Mouse (Mus musculus) bone marrow, adult 2 months (tissue): ENCODE measurements around the gene Coa3. TPM values are rescaled to one million over a fixed set of nuclear protein-coding genes. Genes with fewer than 3 reads are reported as not detected.

Experiments used
- H3K27ac ChIP-seq: fragments of 200-500 bp; 2 replicates; pipeline ENCODE4 v1.5.1; 2012; ENCODE audit warnings: low read depth, mild to moderate bottlenecking, control low read depth, inconsistent platforms, low read length; ENCODE audit not compliant: control insufficient read depth, poor library complexity, insufficient read depth
- H3K4me1 ChIP-seq: fragments of 200-500 bp; 2 replicates; pipeline ENCODE4 v1.6.1; 2011; ENCODE audit warnings: low read length; ENCODE audit not compliant: control insufficient read depth, insufficient read depth
- H3K4me3 ChIP-seq: fragments of 200-500 bp; replicated peaks from 2 replicates; pipeline ENCODE3; 2011; ENCODE audit warnings: mild to moderate bottlenecking, low read depth, low read length, control low read depth; ENCODE audit not compliant: control insufficient read depth
- CTCF ChIP-seq: fragments of 200-500 bp; IDR thresholded peaks from 2 replicates; pipeline ENCODE4 v1.5.1; 2011; ENCODE audit warnings: low read length, control low read depth; ENCODE audit not compliant: control insufficient read depth, insufficient read depth
- POLR2A ChIP-seq: fragments of 200-500 bp; IDR thresholded peaks from 2 replicates; pipeline ENCODE4 v1.6.1; 2011; ENCODE audit warnings: low read depth, mild to moderate bottlenecking, control low read depth, low read length, borderline replicate concordance; ENCODE audit not compliant: control insufficient read depth
- WGBS: fragments of 180-500 bp; shearing (Covaris S2); methylation state at CpG from one replicate; pipeline ENCODE4 v1.1.7; 2018; 5-methylcytosine and 5-hydroxymethylcytosine counted together
- polyA plus RNA-seq: library from polyadenylated mRNA; stranded (reverse); fragments of >200 nt; gene quantifications from 2 replicates; pipeline ENCODE4 v1.2.4, GENCODE M21; 2011; ENCODE audit warnings: low replicate concordance; ENCODE audit not compliant: missing spikeins, insufficient read depth, insufficient read length

Coa3 gene
- polyA plus RNA-seq, 1 experiment: 61.9 TPM

- TF ChIP-seq CTCF (peak; percentile 58), POLR2A (no peak)
- Histone ChIP-seq H3K4me1 (no peaks in the 10 kb centered on the region), H3K4me3 (no peak overlapping the region), H3K27ac (no peak overlapping the region)
- 41% methylated on average over 14 of the region's 14 CpGs for WGBS
Measured at GRCm38 (mm10) chr11:101248258-101248994, 30.5 kb downstream of the Coa3 start.

- no peaks in the 10 kb centered on the region for H3K4me1 ChIP-seq
- H3K27ac ChIP-seq: no peak overlapping the region
- 84% methylated on average over 6 of the region's 6 CpGs for WGBS
- no peak overlapping the region for H3K4me3 ChIP-seq
- no peak for TF ChIP-seq CTCF
- no peak for TF ChIP-seq POLR2A
Measured at GRCm38 (mm10) chr11:101247521-101248030, 31.3 kb downstream of the Coa3 start.

DNA sequence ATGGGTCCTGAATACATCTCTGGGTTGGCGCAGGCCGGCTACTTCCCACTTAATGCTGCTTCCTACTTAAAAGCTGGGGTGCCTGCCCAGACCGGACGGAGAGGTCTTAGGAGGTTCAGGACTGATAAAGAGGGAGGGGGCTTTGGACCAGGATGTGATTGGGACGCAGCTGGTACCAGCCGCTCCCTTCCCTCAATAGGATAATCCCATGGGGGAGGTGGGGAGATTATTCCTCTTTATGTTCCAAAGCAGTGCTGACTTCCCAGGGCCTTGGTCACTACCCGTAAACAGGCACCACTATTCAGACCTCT is 32.3 kb downstream of the Coa3 start:
- H3K4me3 ChIP-seq: peak overlapping the region; percentile 34
- H3K4me1 ChIP-seq: no peaks in the 10 kb centered on the region
- 17% methylated on average over 7 of the region's 7 CpGs for WGBS
- H3K27ac ChIP-seq: no peak overlapping the region; the same call in 1 of the 2 replicates
- TF ChIP-seq CTCF (no peak), POLR2A (no peak)

DNA sequence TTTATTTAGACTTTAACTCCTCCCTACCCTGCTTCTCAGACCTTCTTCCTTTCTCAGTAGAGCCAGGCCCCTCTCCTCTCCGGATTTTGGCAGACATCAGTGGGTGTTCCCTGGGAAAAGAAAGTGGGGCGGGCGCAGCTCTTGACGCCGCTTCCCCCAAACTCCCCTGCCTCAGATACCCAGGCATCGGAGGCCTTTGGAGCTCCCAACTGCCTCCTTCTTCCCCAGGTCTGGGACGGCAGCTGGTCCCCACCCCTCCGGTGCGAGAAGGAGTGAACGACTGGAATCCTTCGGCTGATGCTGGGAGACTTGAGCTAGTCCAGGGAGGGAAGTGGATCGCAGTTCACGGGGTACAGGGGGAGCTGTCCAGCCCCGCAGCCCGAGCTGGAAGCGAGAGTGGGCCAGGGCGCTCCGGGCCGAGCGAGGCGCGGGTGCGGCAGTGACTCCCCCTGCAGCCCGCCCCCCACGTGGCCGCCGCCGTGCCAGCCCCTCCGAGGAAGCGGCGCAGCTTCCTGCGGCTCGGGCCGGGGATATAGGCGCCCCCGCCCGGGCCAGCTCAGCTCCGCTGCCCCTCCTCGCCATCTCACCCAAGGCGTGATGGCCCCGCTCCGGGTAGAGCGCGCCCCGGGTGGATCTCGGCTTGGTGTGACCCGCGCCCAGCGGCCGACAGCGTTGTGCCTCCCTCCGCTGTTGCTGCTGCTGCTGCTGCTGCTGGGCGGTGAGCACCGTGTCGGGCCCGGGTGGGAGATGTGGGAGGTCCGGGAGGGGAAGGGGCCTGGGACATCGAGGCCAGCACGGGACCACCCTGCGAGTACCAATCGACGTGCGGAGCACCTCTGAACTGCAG is 32.8 kb downstream of the Coa3 start, which contains the start of gene Ramp2:
Gene Ramp2 (plus strand): TSS at position 174 of the 847 bp plus-strand sequence.
- TF ChIP-seq POLR2A: no peak
- no peak for TF ChIP-seq CTCF
- Histone ChIP-seq H3K4me1 (no peaks in the 10 kb centered on the region), H3K4me3 (peak within 1 kb of the TSS; percentile 34), H3K27ac (no peak within 1 kb of the TSS; the same call in 1 of the 2 replicates)
- WGBS: 6% methylated on average over 62 of the region's 63 CpGs

DNA sequence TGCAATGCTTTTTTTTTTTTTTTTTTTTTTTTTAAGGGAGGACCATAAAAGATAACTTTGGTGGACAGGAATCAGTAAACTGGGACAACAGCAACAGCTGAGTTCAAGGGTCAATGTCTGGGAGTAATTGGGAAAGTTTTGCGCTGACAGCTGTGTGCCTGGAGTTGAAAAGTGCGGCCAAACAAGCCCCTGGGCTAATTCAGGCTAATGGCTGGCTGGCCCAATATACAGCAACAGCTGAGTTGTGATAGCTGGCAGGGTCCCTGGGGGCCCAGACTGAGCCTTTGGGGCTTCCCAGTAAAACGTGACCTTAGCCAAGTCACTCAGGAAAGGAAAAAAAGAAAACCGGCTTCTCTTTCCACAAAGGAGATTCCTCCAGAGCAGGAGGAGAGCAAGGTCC is 33.8 kb downstream of the Coa3 start:
- TF ChIP-seq POLR2A (no peak), CTCF (no peak)
- H3K4me1 ChIP-seq: no peaks in the 10 kb centered on the region
- no peak overlapping the region for H3K4me3 ChIP-seq
- 77% methylated on average over 4 of the region's 4 CpGs for WGBS
- H3K27ac ChIP-seq: no peak overlapping the region

DNA sequence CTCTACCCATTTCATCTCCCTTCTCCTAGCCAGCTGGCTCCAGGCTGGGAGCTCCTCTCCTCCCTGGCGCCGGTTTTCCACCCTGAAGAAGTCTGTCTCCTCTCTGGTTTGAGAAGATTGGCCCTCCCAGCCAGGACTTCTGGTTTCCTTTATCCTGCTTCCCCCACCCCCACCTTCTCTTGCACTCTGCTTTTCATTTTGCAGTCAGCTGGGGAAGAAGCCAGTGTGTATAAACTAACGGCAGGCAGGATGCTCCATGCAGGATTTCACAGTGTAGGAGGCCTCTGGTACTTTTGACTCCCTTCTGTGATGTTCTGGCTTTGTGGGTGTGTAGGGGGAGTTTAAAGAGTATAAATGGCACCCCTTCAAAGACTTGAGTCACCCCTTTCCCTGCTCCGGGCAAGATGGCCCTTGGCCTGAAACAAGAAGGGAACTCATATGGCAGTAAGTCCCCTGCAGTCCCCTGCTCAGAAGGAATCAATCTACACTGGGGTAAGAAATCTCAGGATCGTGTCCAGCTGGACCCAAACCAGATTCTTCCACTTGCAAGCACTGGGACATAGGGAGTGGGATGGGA is 40.8 kb downstream of the Coa3 start:
- TF ChIP-seq POLR2A: no peak
- no peak for TF ChIP-seq CTCF
- 75% methylated on average over 5 of the region's 5 CpGs for WGBS
- Histone ChIP-seq H3K4me3 (no peak overlapping the region), H3K4me1 (no peaks in the 10 kb centered on the region), H3K27ac (no peak overlapping the region)

DNA sequence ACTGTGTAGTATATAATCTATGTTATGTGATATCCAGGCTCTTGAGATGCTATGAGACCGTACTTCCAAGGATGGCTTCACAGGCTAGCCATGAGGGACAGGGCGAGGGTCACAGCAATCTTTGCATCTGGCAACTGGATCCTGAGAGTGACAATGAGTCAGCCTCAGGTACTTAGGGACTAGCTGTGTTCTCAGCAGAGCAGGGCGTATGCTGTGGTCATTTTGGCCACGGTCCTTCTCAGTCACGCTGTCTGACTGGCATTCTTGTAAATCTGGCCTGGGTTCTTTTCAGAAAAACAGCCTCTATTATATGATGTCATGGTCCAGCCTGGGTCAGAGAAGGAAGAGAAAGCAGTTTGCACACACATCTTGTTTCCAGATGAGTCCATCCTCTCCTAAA is 42.1 kb downstream of the Coa3 start:
- TF ChIP-seq CTCF (no peak), POLR2A (no peak)
- Histone ChIP-seq H3K4me1 (no peaks in the 10 kb centered on the region), H3K4me3 (no peak overlapping the region), H3K27ac (no peak overlapping the region)
- 92% methylated on average over 5 of the region's 5 CpGs for WGBS

DNA sequence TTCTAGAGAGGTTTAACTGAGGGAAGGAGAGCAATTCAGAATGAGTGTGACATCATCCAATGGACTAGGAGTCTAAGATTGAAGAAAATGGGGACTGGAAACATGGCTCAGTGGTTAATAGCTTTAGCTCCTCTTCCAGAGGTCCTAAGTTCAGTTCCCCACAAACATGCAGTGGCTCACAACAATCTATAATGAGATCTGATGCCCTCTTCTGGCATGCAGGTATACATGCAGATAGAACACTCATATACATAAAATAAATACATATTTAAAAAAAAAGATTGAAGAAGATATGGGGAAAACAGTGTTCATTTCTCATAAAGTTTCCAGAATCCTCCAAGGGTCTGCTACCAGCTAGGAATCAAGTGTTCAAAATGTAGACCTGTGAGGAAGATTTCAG is 43.5 kb downstream of the Coa3 start:
- no peak overlapping the region for H3K27ac ChIP-seq
- TF ChIP-seq POLR2A: no peak
- TF ChIP-seq CTCF: no peak
- H3K4me3 ChIP-seq: no peak overlapping the region
- peaks cover 2% of the 10 kb centered on the region; the same call in 1 of the 2 replicates for H3K4me1 ChIP-seq
